Mouse (Mus musculus) testis, adult 2 months (tissue): ENCODE measurements around the gene Zfp628. TPM values are rescaled to one million over a fixed set of nuclear protein-coding genes. Genes with fewer than 3 reads are reported as not detected.

Experiments used
- H3K27ac ChIP-seq: fragments of 200-500 bp; 2 replicates; pipeline ENCODE4 v1.5.1; 2012; ENCODE audit warnings: low read depth, low read length; ENCODE audit not compliant: control insufficient read depth, insufficient read depth
- H3K27me3 ChIP-seq: fragments of 200-500 bp; 2 replicates; pipeline ENCODE4 v1.6.1; 2012; ENCODE audit warnings: mild to moderate bottlenecking, low read length, moderate library complexity; ENCODE audit not compliant: control insufficient read depth, insufficient read depth
- H3K36me3 ChIP-seq: fragments of 200-500 bp; 2 replicates; pipeline ENCODE4 v1.6.1; 2012; ENCODE audit warnings: mild to moderate bottlenecking, low read length; ENCODE audit not compliant: control insufficient read depth, insufficient read depth
- H3K4me1 ChIP-seq: fragments of 200-500 bp; 2 replicates; pipeline ENCODE4 v1.6.1; 2012; ENCODE audit warnings: low read length; ENCODE audit not compliant: control insufficient read depth, insufficient read depth
- H3K4me3 ChIP-seq: fragments of 200-500 bp; 2 replicates; pipeline ENCODE4 v1.5.1; 2012; ENCODE audit warnings: low read depth, mild to moderate bottlenecking, low read length, moderate library complexity, mixed read lengths; ENCODE audit not compliant: control insufficient read depth
- CTCF ChIP-seq: fragments of 200-500 bp; IDR thresholded peaks from 2 replicates; pipeline ENCODE4 v1.5.1; 2012; ENCODE audit warnings: low read depth, mild to moderate bottlenecking, inconsistent platforms, low read length, moderate library complexity; ENCODE audit not compliant: control insufficient read depth, insufficient read depth, insufficient replicate concordance
- POLR2A ChIP-seq: fragments of 200-500 bp; IDR thresholded peaks from 2 replicates; pipeline ENCODE4 v1.6.1; 2012; ENCODE audit warnings: low read depth, mild to moderate bottlenecking, inconsistent platforms, low read length, moderate library complexity; ENCODE audit not compliant: control insufficient read depth
- polyA plus RNA-seq: library from polyadenylated mRNA; depleted of rRNA; stranded (reverse); fragments of >200 nt; gene quantifications from 2 replicates; pipeline ENCODE4 v1.2.3, GENCODE M21; 2012

The Zfp628 gene
- polyA plus RNA-seq, 1 experiment = 8.8 TPM

DNA sequence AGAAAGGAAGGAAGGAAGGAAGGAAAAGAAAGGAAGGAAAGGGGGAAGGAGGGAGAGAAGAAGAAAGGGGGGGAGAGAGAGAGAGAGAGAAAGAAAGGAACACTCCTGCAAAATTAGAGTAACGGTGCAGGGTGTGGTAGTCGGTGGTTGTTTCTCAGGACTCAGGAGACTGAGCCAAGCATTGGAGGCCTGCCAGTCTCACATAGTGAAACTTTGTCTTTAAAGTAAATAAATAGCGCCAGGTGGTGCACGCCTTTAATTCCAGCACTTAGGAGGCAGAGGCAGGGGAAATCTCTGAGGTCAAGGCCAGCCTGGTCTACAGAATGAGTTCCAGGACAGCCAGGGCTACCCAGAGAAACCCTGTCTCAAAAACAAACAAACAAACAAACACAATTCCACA is 28.3 kb upstream of the Zfp628 start:
- H3K36me3 ChIP-seq = no peaks in the 10 kb centered on the region
- TF ChIP-seq CTCF = no peak
- TF ChIP-seq POLR2A = no peak
- no peaks in the 10 kb centered on the region for H3K4me1 ChIP-seq
- H3K4me3 ChIP-seq = no peak overlapping the region
- no peak overlapping the region for H3K27ac ChIP-seq
- H3K27me3 ChIP-seq = no peaks in the 10 kb centered on the region

DNA sequence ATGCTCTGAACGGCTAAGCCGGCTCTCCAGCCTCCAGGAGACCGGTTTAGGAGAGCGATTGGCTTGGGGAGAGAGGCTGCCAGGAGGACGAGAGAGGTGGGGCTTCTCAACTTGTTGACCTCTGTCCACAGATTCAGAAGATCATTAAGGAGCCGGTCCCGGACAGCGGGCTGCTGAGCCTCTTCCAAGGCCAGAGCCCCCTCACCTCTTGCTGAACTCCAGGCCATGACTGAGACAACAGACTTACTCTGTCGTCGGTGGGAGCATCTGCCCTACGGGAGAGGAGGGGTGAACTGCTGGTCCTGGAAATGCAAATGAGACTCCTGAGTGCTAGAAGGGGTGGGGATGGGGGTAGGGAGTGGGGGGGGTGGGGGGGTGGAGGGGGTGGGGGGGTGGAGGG is 19.8 kb upstream of the Zfp628 start:
- H3K4me3 ChIP-seq = no peak overlapping the region
- H3K27me3 ChIP-seq = no peaks in the 10 kb centered on the region
- H3K27ac ChIP-seq = no peak overlapping the region
- peaks cover 11% of the 10 kb centered on the region for H3K4me1 ChIP-seq
- no peak for TF ChIP-seq CTCF
- TF ChIP-seq POLR2A = no peak
- H3K36me3 ChIP-seq = no peaks in the 10 kb centered on the region

DNA sequence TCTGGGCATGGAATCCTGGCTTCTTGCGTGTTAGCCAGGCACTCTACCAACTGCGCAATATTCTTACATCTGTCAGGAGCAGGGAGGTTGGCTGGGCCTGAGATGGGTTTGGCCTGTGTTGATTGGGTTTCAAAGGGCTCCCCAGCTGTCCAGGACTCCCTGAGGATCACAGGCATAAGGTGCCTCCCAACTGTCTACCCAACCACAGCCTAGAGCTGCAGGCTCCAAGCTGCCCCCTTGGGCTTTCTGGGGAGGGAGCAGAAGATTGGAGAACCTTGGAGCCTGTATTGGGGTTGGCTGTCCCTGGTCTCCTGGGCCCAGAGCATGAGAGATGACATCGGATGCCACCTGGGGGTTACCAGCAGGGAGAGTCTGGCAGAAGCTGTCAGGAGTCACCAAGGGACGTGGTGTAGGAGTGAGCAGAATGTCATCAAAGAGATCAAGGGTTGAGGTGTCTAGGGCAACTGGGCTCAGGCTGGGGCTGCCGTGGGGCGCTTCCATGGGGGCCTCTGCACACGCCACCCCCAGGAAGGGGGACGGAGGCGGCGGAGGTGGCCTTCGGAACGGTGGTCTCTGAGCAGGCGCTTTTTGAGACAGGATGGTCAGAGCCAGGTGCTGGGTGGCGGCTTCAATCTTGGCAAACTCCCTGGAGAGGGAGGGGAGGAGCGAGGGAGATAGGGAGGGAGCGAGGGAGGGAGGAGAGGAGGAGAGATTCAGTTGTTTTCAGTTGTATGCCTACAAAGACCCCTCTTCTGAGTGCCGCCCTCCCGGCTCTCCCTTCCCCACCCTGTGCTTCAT is 16.0 kb upstream of the Zfp628 start:
- peaks cover 14% of the 10 kb centered on the region for H3K4me1 ChIP-seq
- H3K4me3 ChIP-seq = peak overlapping the region; percentile 32
- no peaks in the 10 kb centered on the region for H3K27me3 ChIP-seq
- H3K36me3 ChIP-seq = no peaks in the 10 kb centered on the region
- TF ChIP-seq CTCF (no peak), POLR2A (no peak)
- no peak overlapping the region for H3K27ac ChIP-seq

DNA sequence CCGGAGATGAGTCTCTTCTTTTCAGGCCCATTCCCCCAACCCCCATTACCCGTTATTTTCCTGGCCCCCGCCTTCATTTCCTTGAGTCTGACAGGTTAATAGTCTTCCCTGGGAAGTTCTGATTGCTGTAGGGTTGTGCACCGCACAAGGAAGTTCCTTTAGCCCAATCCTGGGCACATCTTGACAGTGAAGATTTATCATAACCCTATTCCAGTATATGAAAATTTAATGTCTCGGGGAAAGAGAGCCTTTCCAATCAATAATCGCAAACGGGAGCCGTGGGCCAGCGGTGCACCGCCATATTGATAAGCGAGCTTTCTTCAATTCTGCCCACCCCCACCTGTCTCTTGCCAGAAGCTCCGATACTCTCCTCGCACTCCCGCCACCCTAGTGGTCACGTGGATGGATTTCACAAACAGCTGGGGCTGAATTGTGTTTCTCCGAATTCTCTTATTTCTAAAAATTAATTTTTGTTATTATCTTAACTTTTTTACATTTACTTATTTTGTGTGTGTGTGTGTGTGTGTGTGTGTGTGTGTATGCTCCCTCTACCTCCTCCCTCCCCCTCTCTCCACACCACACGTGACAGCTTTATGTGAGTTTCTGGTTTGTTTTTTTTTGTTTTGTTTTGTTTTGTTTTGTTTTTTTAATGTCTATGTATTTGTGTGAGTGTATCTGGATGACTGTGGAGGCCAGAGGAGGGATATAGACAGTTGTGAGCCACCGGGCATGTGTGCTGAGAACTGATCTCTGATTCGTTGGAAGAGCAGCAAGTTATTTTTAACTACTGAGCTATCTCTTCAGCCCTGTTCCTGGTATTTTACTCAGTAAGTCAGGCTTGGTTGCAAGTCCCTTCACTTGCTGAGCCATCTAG is 15.1 kb upstream of the Zfp628 start:
- Histone ChIP-seq H3K27me3 (no peaks in the 10 kb centered on the region), H3K27ac (no peak overlapping the region; the same call in 1 of the 2 replicates)
- TF ChIP-seq POLR2A = no peak
- TF ChIP-seq CTCF = no peak

DNA sequence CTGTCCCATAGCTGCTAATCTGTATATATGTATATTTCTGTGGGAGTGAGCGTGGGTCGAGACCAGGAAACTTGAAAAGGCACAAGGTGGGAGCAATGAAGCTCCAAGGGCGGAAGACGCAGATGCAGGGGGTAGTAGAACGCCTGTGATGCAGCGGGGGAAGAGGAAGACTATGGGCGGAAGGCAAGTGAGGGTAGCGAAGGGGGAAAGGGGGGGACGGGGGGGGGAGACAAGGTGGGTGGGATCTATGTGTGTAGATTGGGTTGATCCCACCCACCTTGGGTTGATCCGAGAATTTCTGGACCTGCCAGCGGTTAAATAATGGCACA is 14.5 kb upstream of the Zfp628 start:
- no peak for TF ChIP-seq POLR2A
- no peak for TF ChIP-seq CTCF
- H3K36me3 ChIP-seq = no peaks in the 10 kb centered on the region
- peaks cover 14% of the 10 kb centered on the region for H3K4me1 ChIP-seq
- H3K4me3 ChIP-seq = no peak overlapping the region
- H3K27ac ChIP-seq = no peak overlapping the region
- no peaks in the 10 kb centered on the region for H3K27me3 ChIP-seq

More for the DNA sequence above, 15.1 kb upstream of the Zfp628 start:
- H3K36me3 ChIP-seq = no peaks in the 10 kb centered on the region
- peak overlapping the region; percentile 32 for H3K4me3 ChIP-seq
- peaks cover 14% of the 10 kb centered on the region for H3K4me1 ChIP-seq

DNA sequence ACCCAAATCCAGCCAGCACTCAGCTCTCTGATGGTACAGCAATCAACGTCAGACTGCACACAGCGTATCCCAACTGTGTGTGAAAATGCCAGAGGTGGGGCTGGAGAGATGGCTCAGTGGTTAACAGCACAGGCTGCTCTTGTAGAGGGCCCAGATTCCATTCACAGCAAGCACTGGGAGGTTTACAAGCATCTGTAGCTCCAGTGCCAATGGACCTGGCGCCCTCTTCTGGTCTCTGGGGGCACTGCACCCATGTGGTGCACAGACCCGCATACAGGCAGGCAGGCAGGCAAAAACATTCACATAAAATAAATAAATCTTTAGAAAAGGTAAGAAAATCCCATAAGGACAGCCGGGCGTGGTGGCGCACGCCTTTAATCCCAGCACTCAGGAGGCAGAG is 13.8 kb upstream of the Zfp628 start:
- Histone ChIP-seq H3K27ac (no peak overlapping the region), H3K36me3 (no peaks in the 10 kb centered on the region)

DNA sequence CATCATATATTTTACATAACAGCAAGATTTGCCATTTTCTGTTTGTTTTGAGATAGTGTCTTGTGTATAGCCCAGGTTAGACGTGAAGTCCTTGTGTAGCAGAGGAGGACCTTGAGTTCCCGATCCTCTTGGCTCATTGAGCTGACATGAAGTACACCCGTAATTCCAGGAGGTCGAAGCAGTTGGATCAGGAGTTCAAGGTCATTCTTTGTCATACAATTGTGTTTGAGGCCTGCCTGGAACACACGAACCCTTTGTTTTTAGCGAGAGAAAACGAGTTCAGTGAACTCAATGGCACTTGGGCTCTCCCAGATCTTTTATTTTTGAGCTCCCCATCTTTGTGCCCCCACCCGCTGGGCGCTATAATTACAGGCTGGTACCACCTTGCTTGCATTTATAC is 12.6 kb upstream of the Zfp628 start:
- Histone ChIP-seq H3K27me3 (no peaks in the 10 kb centered on the region), H3K27ac (no peak overlapping the region), H3K36me3 (no peaks in the 10 kb centered on the region), H3K4me3 (no peak overlapping the region), H3K4me1 (peaks cover 14% of the 10 kb centered on the region)
- TF ChIP-seq CTCF (no peak), POLR2A (no peak)

More for the DNA sequence above, 13.8 kb upstream of the Zfp628 start:
- Histone ChIP-seq H3K27me3 (no peaks in the 10 kb centered on the region), H3K4me3 (no peak overlapping the region), H3K4me1 (peaks cover 14% of the 10 kb centered on the region)
- no peak for TF ChIP-seq POLR2A
- peak; percentile 97 for TF ChIP-seq CTCF
